Mouse (Mus musculus) heart, adult 2 months (tissue): ENCODE results near the gene Tas2r116. TPM values are rescaled to one million over a fixed set of nuclear protein-coding genes. Genes with fewer than 3 reads are reported as not detected.

Experiments used
- DNase-seq, 2 experiments: peaks; one replicate each; pipeline ENCODE4 v3.0.0; 2021
- H3K27ac ChIP-seq: fragments of 200-600 bp; 2 replicates; pipeline ENCODE4 v1.8.1; 2022
- H3K27me3 ChIP-seq: fragments of 200-500 bp; 2 replicates; pipeline ENCODE4 v1.6.1; 2012; ENCODE audit warnings: mild to moderate bottlenecking, low read length, inconsistent platforms, mixed read lengths; ENCODE audit not compliant: control insufficient read depth, insufficient read depth
- H3K36me3 ChIP-seq: fragments of 200-500 bp; 2 replicates; pipeline ENCODE4 v1.6.1; 2012; ENCODE audit warnings: low read length, inconsistent platforms; ENCODE audit not compliant: control insufficient read depth, insufficient read depth
- H3K4me1 ChIP-seq: fragments of 200-500 bp; 2 replicates; pipeline ENCODE4 v1.6.1; 2011; ENCODE audit warnings: low read length; ENCODE audit not compliant: control insufficient read depth, insufficient read depth
- H3K4me3 ChIP-seq: fragments of 200-600 bp; 2 replicates; pipeline ENCODE4 v1.8.1; 2022
- H3K79me2 ChIP-seq: fragments of 200-500 bp; replicated peaks from 2 replicates; pipeline ENCODE4 v1.6.1; 2012; ENCODE audit warnings: mild to moderate bottlenecking, inconsistent platforms, low read length, moderate library complexity, mixed read lengths; ENCODE audit not compliant: control insufficient read depth, insufficient read depth
- H3K9ac ChIP-seq: fragments of 200-500 bp; 2 replicates; pipeline ENCODE4 v1.6.1; 2012; ENCODE audit warnings: low read depth, mild to moderate bottlenecking, control low read depth, inconsistent platforms, low read length, mixed read lengths
- CTCF ChIP-seq: fragments of 200-600 bp; IDR thresholded peaks from 2 replicates; pipeline ENCODE4 v1.8.1; 2022; ENCODE audit warnings: antibody characterized with exemption, mild to moderate bottlenecking, moderate library complexity
- EP300 ChIP-seq: fragments of 200-500 bp; IDR thresholded peaks from 2 replicates; pipeline ENCODE4 v1.6.1; 2011; ENCODE audit warnings: low read depth, low read length, control low read depth; ENCODE audit not compliant: insufficient read depth
- POLR2A ChIP-seq: fragments of 200-500 bp; IDR thresholded peaks from 2 replicates; pipeline ENCODE4 v1.6.1; 2011; ENCODE audit warnings: mild to moderate bottlenecking, low read depth, low read length, control low read depth; ENCODE audit not compliant: insufficient read depth
- WGBS: fragments of 180-500 bp; shearing (Covaris S2); methylation state at CpG from one replicate; pipeline ENCODE4 v1.1.7; 2018; 5-methylcytosine and 5-hydroxymethylcytosine counted together
- intact Hi-C: fragments of 180-260 bp; cut with DNase I; formaldehyde crosslinking; loops from one replicate; pipeline ENCODE4 v1.15.1; 2025
- long read RNA-seq: library from polyadenylated mRNA; stranded (forward); transcript quantifications from one replicate; pipeline ENCODE4 v2.0.0, GENCODE M21; 2021
- polyA plus RNA-seq: library from polyadenylated mRNA; depleted of rRNA; stranded (reverse); fragments of >200 nt; gene quantifications from 2 replicates; pipeline ENCODE4 v1.2.3, GENCODE M21; 2012; rRNA removed
- total RNA-seq, 2 experiments: library from RNA; stranded (reverse); gene quantifications; 2 replicates each; pipeline ENCODE4 v1.2.3; 2021

Gene Tas2r116
- total RNA-seq = not detected
- not detected in 2 replicates for polyA plus RNA-seq
- long read RNA-seq = 0 reads

DNA sequence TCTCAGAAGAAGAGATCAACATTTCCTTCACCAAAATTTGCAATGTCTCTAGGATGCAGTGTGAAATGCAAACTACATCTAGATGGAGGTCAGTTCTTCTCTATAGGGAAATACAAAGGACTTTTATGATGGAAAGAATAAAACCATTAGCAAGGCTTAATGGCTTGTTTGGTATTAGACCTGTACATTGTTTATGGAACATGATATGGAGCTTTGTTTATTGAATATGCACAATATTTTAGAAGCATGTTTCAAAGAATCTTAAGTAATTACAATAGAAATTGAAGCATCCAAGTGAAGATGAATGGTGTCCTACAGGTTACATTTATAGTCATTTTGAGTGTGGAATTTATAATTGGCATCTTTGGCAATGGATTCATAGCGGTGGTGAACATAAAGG is at the start of gene Tas2r116:
TSS of gene Tas2r116 (plus strand) at position 301 of the 400 bp plus-strand sequence.
- H3K4me1 ChIP-seq = no peaks in the 10 kb centered on the region
- H3K4me3 ChIP-seq = no peak within 1 kb of the TSS
- H3K36me3 ChIP-seq = no peaks in the 10 kb centered on the region
- TF ChIP-seq EP300 = no peak
- TF ChIP-seq CTCF = no peak
- TF ChIP-seq POLR2A = no peak
- no peak for DNase-seq
- no peak within 1 kb of the TSS for H3K9ac ChIP-seq
- intact Hi-C loops = no loop called here
- 44% methylated on average over 1 of the region's 1 CpGs for WGBS
- H3K27me3 ChIP-seq = no peaks in the 10 kb centered on the region
- H3K27ac ChIP-seq = no peak within 1 kb of the TSS
- H3K79me2 ChIP-seq = no peaks in the 10 kb centered on the region

GRCm38 (mm10) chr6:132846842-132847241 is 8.4 kb upstream of the Tas2r116 start, which contains the start of gene Tas2r123:
Gene Tas2r123 (plus strand): TSS chr6:132847142.
- no peak for DNase-seq
- 63% methylated on average over 1 of the region's 1 CpGs for WGBS
- no peaks in the 10 kb centered on the region for H3K4me1 ChIP-seq
- H3K27ac ChIP-seq = no peak within 1 kb of the TSS
- H3K4me3 ChIP-seq = no peak within 1 kb of the TSS
- TF ChIP-seq EP300 = no peak
- TF ChIP-seq POLR2A = no peak
- no peak for TF ChIP-seq CTCF
- no peaks in the 10 kb centered on the region for H3K79me2 ChIP-seq
- no peaks in the 10 kb centered on the region for H3K27me3 ChIP-seq
- intact Hi-C loops = no loop called here
- no peak within 1 kb of the TSS for H3K9ac ChIP-seq
- H3K36me3 ChIP-seq = no peaks in the 10 kb centered on the region

DNA sequence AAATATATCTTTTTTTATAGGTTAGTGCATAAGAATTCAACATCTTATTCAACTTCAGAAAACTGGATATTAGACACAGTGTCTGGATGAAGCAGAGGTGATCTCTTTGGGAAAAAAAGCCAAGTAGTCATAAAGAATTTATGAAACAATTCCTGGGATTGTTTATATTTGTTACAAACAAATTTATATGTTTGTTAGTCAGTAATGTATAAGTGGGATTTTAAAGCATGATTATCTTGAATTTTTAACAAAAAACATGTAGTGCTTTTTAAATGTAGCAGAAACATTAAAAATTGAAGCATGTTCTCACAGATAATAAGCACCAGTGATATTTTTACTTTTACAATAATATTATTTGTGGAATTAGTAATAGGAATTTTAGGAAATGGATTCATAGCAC is 12.5 kb downstream of the Tas2r116 start, which contains the start of gene Tas2r110:
TSS of gene Tas2r110 (plus strand) at position 301 of the 400 bp plus-strand sequence.
- no peak within 1 kb of the TSS for H3K4me3 ChIP-seq
- H3K4me1 ChIP-seq = no peaks in the 10 kb centered on the region
- H3K36me3 ChIP-seq = no peaks in the 10 kb centered on the region
- no peak for DNase-seq
- TF ChIP-seq EP300 = no peak
- no peak for TF ChIP-seq CTCF
- no peak for TF ChIP-seq POLR2A
- no peak within 1 kb of the TSS for H3K9ac ChIP-seq
- intact Hi-C loops = no loop called here
- no peaks in the 10 kb centered on the region for H3K27me3 ChIP-seq
- no peak within 1 kb of the TSS for H3K27ac ChIP-seq
- H3K79me2 ChIP-seq = no peaks in the 10 kb centered on the region

DNA sequence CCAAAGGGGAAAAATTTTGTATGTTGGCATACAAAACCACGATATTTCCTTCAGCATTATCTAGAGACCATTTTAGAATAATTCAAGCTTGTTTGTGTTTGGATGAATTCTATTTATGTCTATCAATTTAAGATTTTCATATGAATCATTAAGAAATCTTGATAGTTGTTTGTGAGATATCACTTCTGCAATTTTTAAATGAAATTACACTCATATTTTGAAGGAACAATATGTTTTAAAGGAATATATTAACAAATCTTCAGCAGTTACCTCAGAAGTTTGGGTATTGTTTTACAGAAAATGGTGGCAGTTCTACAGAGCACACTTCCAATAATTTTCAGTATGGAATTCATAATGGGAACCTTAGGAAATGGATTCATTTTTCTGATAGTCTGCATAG is 37.5 kb downstream of the Tas2r116 start, which contains the start of gene Tas2r113:
TSS of gene Tas2r113 (plus strand) at position 301 of the 400 bp plus-strand sequence.
- DNase-seq = no peak
- TF ChIP-seq POLR2A (no peak), EP300 (no peak), CTCF (no peak)
- no peaks in the 10 kb centered on the region for H3K27me3 ChIP-seq
- H3K36me3 ChIP-seq = no peaks in the 10 kb centered on the region
- no peak within 1 kb of the TSS for H3K4me3 ChIP-seq
- no peaks in the 10 kb centered on the region for H3K4me1 ChIP-seq
- no peaks in the 10 kb centered on the region for H3K79me2 ChIP-seq
- intact Hi-C loops = no loop called here
- H3K9ac ChIP-seq = no peak within 1 kb of the TSS
- 58% methylated on average over 1 of the region's 1 CpGs for WGBS
- H3K27ac ChIP-seq = no peak within 1 kb of the TSS

Other genes with a start within 250 kb of the Tas2r116 start
- not detected for gene A630073D07Rik, start 203.9 kb upstream of the Tas2r116 start, total RNA-seq
- not detected in 2 replicates for gene A630073D07Rik, start 203.9 kb upstream of the Tas2r116 start, polyA plus RNA-seq
- not detected for gene Tas2r120, start 198.5 kb upstream of the Tas2r116 start, total RNA-seq
- gene Tas2r120, start 198.5 kb upstream of the Tas2r116 start, polyA plus RNA-seq = not detected in 2 replicates
- gene Tas2r121, start 154.4 kb upstream of the Tas2r116 start, total RNA-seq = not detected
- not detected in 2 replicates for gene Tas2r121, start 154.4 kb upstream of the Tas2r116 start, polyA plus RNA-seq
- not detected for gene Tas2r122, start 143.5 kb upstream of the Tas2r116 start, total RNA-seq
- not detected in 2 replicates for gene Tas2r122, start 143.5 kb upstream of the Tas2r116 start, polyA plus RNA-seq
- gene Tas2r115, start 117.4 kb upstream of the Tas2r116 start, total RNA-seq = not detected
- gene Tas2r115, start 117.4 kb upstream of the Tas2r116 start, polyA plus RNA-seq = not detected in 2 replicates
- gene Tas2r124, start 100.7 kb upstream of the Tas2r116 start, total RNA-seq = not detected
- gene Tas2r124, start 100.7 kb upstream of the Tas2r116 start, polyA plus RNA-seq = not detected in 2 replicates
- gene Tas2r102, start 93.3 kb upstream of the Tas2r116 start, total RNA-seq = not detected
- gene Tas2r102, start 93.3 kb upstream of the Tas2r116 start, polyA plus RNA-seq = not detected in 2 replicates
- not detected for gene Tas2r136, start 77.3 kb upstream of the Tas2r116 start, total RNA-seq
- gene Tas2r136, start 77.3 kb upstream of the Tas2r116 start, polyA plus RNA-seq = not detected in 2 replicates
- gene Tas2r117, start 52.6 kb upstream of the Tas2r116 start, total RNA-seq = not detected
- gene Tas2r117, start 52.6 kb upstream of the Tas2r116 start, polyA plus RNA-seq = not detected in 2 replicates
- not detected for gene Tas2r123, start 8.3 kb upstream of the Tas2r116 start, total RNA-seq
- not detected in 2 replicates for gene Tas2r123, start 8.3 kb upstream of the Tas2r116 start, polyA plus RNA-seq
- not detected for gene Tas2r110, start 12.6 kb downstream of the Tas2r116 start, total RNA-seq
- not detected in 2 replicates for gene Tas2r110, start 12.6 kb downstream of the Tas2r116 start, polyA plus RNA-seq
- gene Tas2r113, start 37.6 kb downstream of the Tas2r116 start, total RNA-seq = not detected
- not detected in 2 replicates for gene Tas2r113, start 37.6 kb downstream of the Tas2r116 start, polyA plus RNA-seq
- not detected for gene Tas2r125, start 54.2 kb downstream of the Tas2r116 start, total RNA-seq
- not detected in 2 replicates for gene Tas2r125, start 54.2 kb downstream of the Tas2r116 start, polyA plus RNA-seq
- not detected for gene Tas2r129, start 95.7 kb downstream of the Tas2r116 start, total RNA-seq
- not detected in 2 replicates for gene Tas2r129, start 95.7 kb downstream of the Tas2r116 start, polyA plus RNA-seq
- not detected for gene Tas2r131, start 102.5 kb downstream of the Tas2r116 start, total RNA-seq
- not detected in 2 replicates for gene Tas2r131, start 102.5 kb downstream of the Tas2r116 start, polyA plus RNA-seq
- gene Tas2r109, start 125.5 kb downstream of the Tas2r116 start, total RNA-seq = not detected
- not detected in 2 replicates for gene Tas2r109, start 125.5 kb downstream of the Tas2r116 start, polyA plus RNA-seq
- not detected for gene Tas2r103, start 181.7 kb downstream of the Tas2r116 start, total RNA-seq
- not detected in 2 replicates for gene Tas2r103, start 181.7 kb downstream of the Tas2r116 start, polyA plus RNA-seq
- not detected for gene Tas2r140, start 200.4 kb downstream of the Tas2r116 start, total RNA-seq
- gene Tas2r140, start 200.4 kb downstream of the Tas2r116 start, polyA plus RNA-seq = not detected in 2 replicates
- 10 to 100 TPM; 59.1 to 66.0 TPM for gene Smim10l1, start 249.5 kb downstream of the Tas2r116 start, total RNA-seq
- 37.3 and 53.6 TPM in 2 replicates for gene Smim10l1, start 249.5 kb downstream of the Tas2r116 start, polyA plus RNA-seq